In genomic region chr6:83693835-83694234, GRCm38 (mm10) we compare ENCODE assay signal across 10 mouse cellular contexts. TPM values are rescaled to one million over a fixed set of nuclear protein-coding genes. Genes with fewer than 3 reads are reported as not detected.
DNase-seq lines count a peak whose midpoint lies in the region; ATAC-seq and TF ChIP-seq lines count a peak whose summit lies in the region.
"Had no signal": no experiment of that assay in that cellular context is flagged by ENCODE, and none has a peak within 500 bp of the region (broad histone marks: within the 10 kb centered on the region; RNA-seq: fewer than 3 reads in every experiment).

No protein-coding gene starts in this region.

- WGBS in heart, embryonic 12.5 days = under 1% methylated on average over 9 of the region's 9 CpGs
- 3% methylated on average over 9 of the region's 9 CpGs for WGBS in olfactory bulb, adult 2 months

- TF ChIP-seq CTCF in olfactory bulb, adult 2 months (IDR thresholded peaks at IDR 0.05; ENCODE audit: insufficient read depth, low read depth, low read length) = peak; percentile 15; the same call in 1 of the 2 replicates

- H3K27ac ChIP-seq in heart, embryonic 12.5 days (ENCODE audit: poor library complexity, severe bottlenecking) = no peak overlapping the region
- no peak overlapping the region for H3K27ac ChIP-seq in olfactory bulb, adult 2 months (ENCODE audit: insufficient read depth, low read depth, low read length)

- no peak for ATAC-seq in heart, embryonic 12.5 days (ENCODE audit: insufficient number of reproducible peaks, low FRiP score)

- no peak overlapping the region for H3K9ac ChIP-seq in heart, embryonic 12.5 days

- H3K4me3 ChIP-seq in heart, embryonic 12.5 days = no peak overlapping the region
- H3K4me3 ChIP-seq in olfactory bulb, adult 2 months (ENCODE audit: insufficient read depth, low read depth, low read length) = no peak overlapping the region
- H3K4me3 ChIP-seq: megakaryocyte, embryonic 14.5 days had no signal

- DNase-seq in heart, adult 8-10 months (ENCODE audit: low spot score) = peak; percentile 47
- peak; percentile 50 for DNase-seq in urinary bladder, postnatal 25 days (ENCODE audit: low spot score)
- DNase-seq in urinary bladder, adult 2 months (ENCODE audit: low spot score) = no peak
- peak; percentile 74 for DNase-seq in c-Kit-positive CD71-negative TER-119-negative erythroid progenitor cells, embryonic 14.5 days (ENCODE audit: low read depth)
- peak; percentile 46 to 73 for DNase-seq in kidney, postnatal 25 days
- no peak for DNase-seq in ovary, postnatal 10 days (ENCODE audit: low spot score)

- H3K4me1 ChIP-seq in heart, embryonic 12.5 days (replicated peaks) = no peaks in the 10 kb centered on the region
- no peaks in the 10 kb centered on the region for H3K4me1 ChIP-seq in olfactory bulb, adult 2 months (ENCODE audit: control insufficient read depth, insufficient read depth, low read length)

- no peaks in the 10 kb centered on the region for H3K9me3 ChIP-seq in heart, embryonic 12.5 days (replicated peaks)
- H3K9me3 ChIP-seq: megakaryocyte, embryonic 14.5 days had no signal

- H3K36me3 ChIP-seq in heart, embryonic 12.5 days = no peaks in the 10 kb centered on the region

- peaks cover 99% of the 10 kb centered on the region for H3K27me3 ChIP-seq in heart, embryonic 12.5 days (replicated peaks)

- H3K4me2 ChIP-seq in heart, embryonic 12.5 days = no peak overlapping the region

- TF ChIP-seq POLR2A in olfactory bulb, adult 2 months (IDR thresholded peaks at IDR 0.05; ENCODE audit: insufficient read depth, low read depth, low read length) = no peak

RNA-seq across cellular contexts. Expression of gene Cd207, which starts 16.2 kb away (rescaled TPM):
- 1 to 10 TPM in 1 of 4 experiments, under 1 TPM in 3; 0.46 to 1.1 (median 0.75) TPM for total RNA-seq in heart, adult 8-10 months (2022)
- not detected in 2 replicates for polyA plus RNA-seq in heart, embryonic 12.5 days (2016; fragmentation: Nextera tagmentation; extraction: Ambion mirVana)
- polyA plus RNA-seq in urinary bladder, adult 2 months (2012; rRNA removed) = not detected in 2 replicates
- polyA plus RNA-seq in olfactory bulb, adult 2 months (2012; ENCODE audit: insufficient read depth, insufficient read length, low replicate concordance, missing spikeins) = not detected in 2 replicates

RNA-seq across cellular contexts. Expression of gene Vax2, which starts 17.2 kb away (rescaled TPM):
- not detected for total RNA-seq in heart, adult 8-10 months (2022)
- 0.14 TPM in 1 of 2 replicates, not detected in the other for polyA plus RNA-seq in heart, embryonic 12.5 days (2016; fragmentation: Nextera tagmentation; extraction: Ambion mirVana)
- polyA plus RNA-seq in urinary bladder, adult 2 months (2012; rRNA removed) = 0.06 TPM in 1 of 2 replicates, not detected in the other
- not detected in 2 replicates for polyA plus RNA-seq in olfactory bulb, adult 2 months (2012; ENCODE audit: insufficient read depth, insufficient read length, low replicate concordance, missing spikeins)
- polyA plus RNA-seq: frontal cortex, adult 2 months had no signal

RNA-seq across cellular contexts. Expression of gene Clec4f, which starts 37.8 kb away (rescaled TPM):
- under 1 TPM; 0.25 to 0.57 (median 0.47) TPM for total RNA-seq in heart, adult 8-10 months (2022)
- 0.33 and 0.40 TPM in 2 replicates for polyA plus RNA-seq in heart, embryonic 12.5 days (2016; fragmentation: Nextera tagmentation; extraction: Ambion mirVana)
- polyA plus RNA-seq in urinary bladder, adult 2 months (2012; rRNA removed) = not detected in 2 replicates
- not detected in 2 replicates for polyA plus RNA-seq in olfactory bulb, adult 2 months (2012; ENCODE audit: insufficient read depth, insufficient read length, low replicate concordance, missing spikeins)
- polyA plus RNA-seq: frontal cortex, adult 2 months had no signal

RNA-seq across cellular contexts. Expression of gene Atp6v1b1, which starts 49.0 kb away (rescaled TPM):
- total RNA-seq in heart, adult 8-10 months (2022) = under 1 TPM in 1 of 4 experiments, not detected in 3; 0.17 TPM
- not detected in 2 replicates for polyA plus RNA-seq in heart, embryonic 12.5 days (2016; fragmentation: Nextera tagmentation; extraction: Ambion mirVana)
- not detected in 2 replicates for polyA plus RNA-seq in urinary bladder, adult 2 months (2012; rRNA removed)
- not detected in 2 replicates for polyA plus RNA-seq in olfactory bulb, adult 2 months (2012; ENCODE audit: insufficient read depth, insufficient read length, low replicate concordance, missing spikeins)

Comparison
In these comparisons a context has a peak if more than half of its experiments do, and no peak if none do; other contexts are left out.
1. DNase-seq: peak in heart, adult 8-10 months (single experiment), urinary bladder, postnatal 25 days (single experiment), c-Kit-positive CD71-negative TER-119-negative erythroid progenitor cells, embryonic 14.5 days (single experiment) and kidney, postnatal 25 days (2 of 2); none in urinary bladder, adult 2 months (single experiment) and ovary, postnatal 10 days (single experiment).